Mouse (Mus musculus) forebrain, embryonic 13.5 days (tissue): ENCODE data around the gene Olfr473. TPM values are rescaled to one million over a fixed set of nuclear protein-coding genes. Genes with fewer than 3 reads are reported as not detected.
"Not testable (repeated sequence)": the region's sequence is repeated elsewhere in the genome, so short reads cannot be mapped to it uniquely, and the experiment has no call there.

Source experiments
- ATAC-seq: fragments of 200-750 bp; cut with Nextera tagmentation; 2 replicates; pipeline ENCODE4 v1.8.0; 2017
- H3K27ac ChIP-seq: fragments of 300-500 bp; sonication (generic); 2 replicates; pipeline ENCODE4 v1.5.1; 2015; ENCODE audit warnings: inconsistent platforms, mild to moderate bottlenecking, moderate library complexity
- H3K27me3 ChIP-seq: fragments of 300-500 bp; sonication (generic); 2 replicates; pipeline ENCODE4 v1.6.1; 2015; ENCODE audit warnings: mild to moderate bottlenecking, inconsistent platforms
- H3K36me3 ChIP-seq: fragments of 300-500 bp; sonication (generic); 2 replicates; pipeline ENCODE4 v1.6.1; 2015; ENCODE audit warnings: mild to moderate bottlenecking, inconsistent platforms; ENCODE audit not compliant: poor library complexity, severe bottlenecking
- H3K4me1 ChIP-seq: fragments of 300-500 bp; sonication (generic); 2 replicates; pipeline ENCODE4 v1.6.1; 2015; ENCODE audit warnings: inconsistent platforms
- H3K4me2 ChIP-seq: fragments of 300-500 bp; sonication (generic); 2 replicates; pipeline ENCODE4 v1.6.1; 2015; ENCODE audit warnings: inconsistent platforms, mild to moderate bottlenecking, moderate library complexity
- H3K4me3 ChIP-seq: fragments of 300-500 bp; sonication (generic); 2 replicates; pipeline ENCODE4 v1.5.1; 2015; ENCODE audit warnings: mild to moderate bottlenecking, inconsistent platforms
- H3K9ac ChIP-seq: fragments of 300-500 bp; sonication (generic); 2 replicates; pipeline ENCODE4 v1.6.1; 2015; ENCODE audit warnings: mild to moderate bottlenecking, inconsistent platforms
- H3K9me3 ChIP-seq: fragments of 300-500 bp; sonication (generic); replicated peaks from 2 replicates; pipeline ENCODE4 v1.6.1; 2016; ENCODE audit warnings: inconsistent platforms
- WGBS: fragments of 180-500 bp; shearing (Covaris S2); methylation state at CpG from one replicate; pipeline ENCODE4 v1.1.7; 2015; 5-methylcytosine and 5-hydroxymethylcytosine counted together
- polyA plus RNA-seq: library from polyadenylated mRNA; unstranded; fragments of >200 nt; fragmentation: Nextera tagmentation; extraction: Ambion mirVana; gene quantifications from 2 replicates; pipeline ENCODE4 v1.2.1, GENCODE M21; 2015

Gene Olfr473
- not detected in 2 replicates for polyA plus RNA-seq

- H3K9me3 ChIP-seq = no peaks in the 10 kb centered on the region; the same call in 1 of the 2 replicates
- H3K27me3 ChIP-seq = no peaks in the 10 kb centered on the region
- no peak within 1 kb of the TSS for H3K4me2 ChIP-seq
- H3K27ac ChIP-seq = no peak within 1 kb of the TSS
- H3K4me3 ChIP-seq = no peak within 1 kb of the TSS
- WGBS = 94% methylated on average over 1 of the region's 1 CpGs
- no peaks in the 10 kb centered on the region for H3K4me1 ChIP-seq
- H3K36me3 ChIP-seq = no peaks in the 10 kb centered on the region
- no peak for ATAC-seq
- no peak within 1 kb of the TSS for H3K9ac ChIP-seq
Observed at GRCm38 (mm10) chr7:107930146-107930545, at the start of gene Olfr473. Olfr473 (plus strand) TSS chr7:107930446.

- no peak within 1 kb of the TSS for H3K9ac ChIP-seq
- no peaks in the 10 kb centered on the region for H3K27me3 ChIP-seq
- H3K9me3 ChIP-seq = no peaks in the 10 kb centered on the region
- H3K36me3 ChIP-seq = no peaks in the 10 kb centered on the region
- no peak within 1 kb of the TSS for H3K4me2 ChIP-seq
- ATAC-seq = no peak
- H3K27ac ChIP-seq = no peak within 1 kb of the TSS
- no peak within 1 kb of the TSS for H3K4me3 ChIP-seq
- H3K4me1 ChIP-seq = no peaks in the 10 kb centered on the region
Observed at GRCm38 (mm10) chr7:107897602-107898001, 32.6 kb upstream of the Olfr473 start, which contains the start of gene Olfr472. Olfr472 (plus strand) TSS chr7:107897902.

- H3K9ac ChIP-seq, H3K4me3 ChIP-seq, H3K4me1 ChIP-seq, H3K9me3 ChIP-seq, H3K27ac ChIP-seq, ATAC-seq, H3K36me3 ChIP-seq, H3K4me2 ChIP-seq, H3K27me3 ChIP-seq: not testable (repeated sequence)
- WGBS = 98% methylated on average over 12 of the region's 12 CpGs
Observed at GRCm38 (mm10) chr7:107952539-107952938, 22.3 kb downstream of the Olfr473 start.

- no peak within 1 kb of the TSS for H3K27ac ChIP-seq
- no peaks in the 10 kb centered on the region for H3K9me3 ChIP-seq
- H3K4me2 ChIP-seq = no peak within 1 kb of the TSS
- no peak within 1 kb of the TSS for H3K4me3 ChIP-seq
- no peak for ATAC-seq
- H3K9ac ChIP-seq = no peak within 1 kb of the TSS
- WGBS = 68% methylated on average over 1 of the region's 1 CpGs
- no peaks in the 10 kb centered on the region for H3K27me3 ChIP-seq
- no peaks in the 10 kb centered on the region for H3K36me3 ChIP-seq
- H3K4me1 ChIP-seq = no peaks in the 10 kb centered on the region
Observed at GRCm38 (mm10) chr7:107954343-107954742, 24.1 kb downstream of the Olfr473 start, which contains the start of gene Olfr474. Olfr474 (plus strand) TSS chr7:107954643.

GRCm38 (mm10) chr7:107964503-107964902, 34.3 kb downstream of the Olfr473 start, which contains the start of gene Olfr476:
Olfr476 (plus strand) TSS chr7:107964803.
- H3K4me2 ChIP-seq = no peak within 1 kb of the TSS
- no peak within 1 kb of the TSS for H3K4me3 ChIP-seq
- no peaks in the 10 kb centered on the region for H3K9me3 ChIP-seq
- no peaks in the 10 kb centered on the region for H3K36me3 ChIP-seq
- WGBS = 72% methylated on average over 1 of the region's 1 CpGs
- no peaks in the 10 kb centered on the region for H3K27me3 ChIP-seq
- no peak within 1 kb of the TSS for H3K27ac ChIP-seq
- no peaks in the 10 kb centered on the region for H3K4me1 ChIP-seq
- no peak within 1 kb of the TSS for H3K9ac ChIP-seq
- ATAC-seq = no peak

Other genes with a start within 250 kb of the Olfr473 start
- gene Cyb5r2, start 172.4 kb upstream of the Olfr473 start, polyA plus RNA-seq = 0.10 TPM in 1 of 2 replicates, not detected in the other
- not detected in 2 replicates for gene Ovch2, start 129.2 kb upstream of the Olfr473 start, polyA plus RNA-seq
- gene Olfr467, start 118.2 kb upstream of the Olfr473 start, polyA plus RNA-seq = not detected in 2 replicates
- gene Olfr469, start 104.9 kb upstream of the Olfr473 start, polyA plus RNA-seq = not detected in 2 replicates
- gene Olfr470, start 83.0 kb upstream of the Olfr473 start, polyA plus RNA-seq = not detected in 2 replicates
- gene Olfr472, start 32.5 kb upstream of the Olfr473 start, polyA plus RNA-seq = not detected in 2 replicates
- not detected in 2 replicates for gene Olfr474, start 24.2 kb downstream of the Olfr473 start, polyA plus RNA-seq
- not detected in 2 replicates for gene Olfr476, start 34.4 kb downstream of the Olfr473 start, polyA plus RNA-seq
- gene Olfr477, start 56.2 kb downstream of the Olfr473 start, polyA plus RNA-seq = not detected in 2 replicates
- gene Olfr478, start 103.5 kb downstream of the Olfr473 start, polyA plus RNA-seq = not detected in 2 replicates
- not detected in 2 replicates for gene Olfr479, start 120.2 kb downstream of the Olfr473 start, polyA plus RNA-seq
- gene Olfr480, start 136.9 kb downstream of the Olfr473 start, polyA plus RNA-seq = not detected in 2 replicates
- not detected in 2 replicates for gene Olfr481, start 149.4 kb downstream of the Olfr473 start, polyA plus RNA-seq
- 0.08 and 0.13 TPM in 2 replicates for gene Olfr482, start 167.1 kb downstream of the Olfr473 start, polyA plus RNA-seq
- not detected in 2 replicates for gene Olfr483, start 170.4 kb downstream of the Olfr473 start, polyA plus RNA-seq
- not detected in 2 replicates for gene Olfr484, start 197.0 kb downstream of the Olfr473 start, polyA plus RNA-seq
- not detected in 2 replicates for gene Olfr485, start 229.4 kb downstream of the Olfr473 start, polyA plus RNA-seq
- gene Olfr486, start 242.3 kb downstream of the Olfr473 start, polyA plus RNA-seq = not detected in 2 replicates